Mouse (Mus musculus) C2C12 (cell line): Measurements from ENCODE around the gene Sh3gl1. TPM values are rescaled to one million over a fixed set of nuclear protein-coding genes. Genes with fewer than 3 reads are reported as not detected.

Source experiments
- H3K27me3 ChIP-seq: one replicate; pipeline ENCODE4 v1.6.1; 2011; ENCODE audit not compliant: control insufficient read depth, insufficient read depth, insufficient read length
- H3K36me3 ChIP-seq: one replicate; pipeline ENCODE4 v1.6.1; 2011; ENCODE audit not compliant: control insufficient read depth, insufficient read depth
- H3K4me3 ChIP-seq: one replicate; pipeline ENCODE4 v1.5.1; 2011; ENCODE audit warnings: mild to moderate bottlenecking, control low read depth; ENCODE audit not compliant: poor library complexity, insufficient read depth, severe bottlenecking
- H3K79me2 ChIP-seq: one replicate; pipeline ENCODE4 v1.6.1; 2011; ENCODE audit not compliant: control insufficient read depth, insufficient read depth
- H3K79me3 ChIP-seq: one replicate; pipeline ENCODE4 v1.6.1; 2011; ENCODE audit warnings: low read depth, control low read depth
- H3ac ChIP-seq: one replicate; pipeline ENCODE3; 2011; ENCODE audit warnings: low read depth; ENCODE audit not compliant: control insufficient read depth, insufficient read length
- CEBPB ChIP-seq: IDR thresholded peaks from one replicate; pipeline ENCODE4 v1.6.1; 2011; ENCODE audit warnings: low read depth, mild to moderate bottlenecking, control low read depth, moderate library complexity
- CTCF ChIP-seq: IDR thresholded peaks from one replicate; pipeline ENCODE4 v1.5.1; 2011; ENCODE audit not compliant: control insufficient read depth, insufficient read depth, insufficient read length
- FOSL1 ChIP-seq: IDR thresholded peaks from one replicate; pipeline ENCODE4 v1.8.0; 2011; ENCODE audit warnings: mild to moderate bottlenecking, low read length; ENCODE audit not compliant: poor library complexity, insufficient read depth, severe bottlenecking
- MAX ChIP-seq: IDR thresholded peaks from one replicate; pipeline ENCODE4 v1.6.1; 2011; ENCODE audit warnings: mild to moderate bottlenecking, control low read depth
- MYOD1 ChIP-seq: IDR thresholded peaks from one replicate; pipeline ENCODE4 v1.6.1; 2011; ENCODE audit warnings: low read depth; ENCODE audit not compliant: control insufficient read depth, insufficient read length
- MYOG ChIP-seq: IDR thresholded peaks from one replicate; pipeline ENCODE4 v1.6.1; 2011; ENCODE audit not compliant: control insufficient read depth, insufficient read length; ENCODE audit errors: extremely low read depth
- USF1 ChIP-seq: IDR thresholded peaks from one replicate; pipeline ENCODE4 v1.6.1; 2011; ENCODE audit warnings: low read depth, mild to moderate bottlenecking, control low read depth, moderate library complexity
- polyA plus RNA-seq: library from polyadenylated mRNA; unstranded; fragments of >200 nt; fragmentation: generic; extraction: Trizol; gene quantifications from one replicate; pipeline ENCODE4 v1.2.1, GENCODE M21; 2012; ENCODE audit warnings: missing spikeins

Sh3gl1 gene
- polyA plus RNA-seq, 1 experiment: 83.9 TPM

DNA sequence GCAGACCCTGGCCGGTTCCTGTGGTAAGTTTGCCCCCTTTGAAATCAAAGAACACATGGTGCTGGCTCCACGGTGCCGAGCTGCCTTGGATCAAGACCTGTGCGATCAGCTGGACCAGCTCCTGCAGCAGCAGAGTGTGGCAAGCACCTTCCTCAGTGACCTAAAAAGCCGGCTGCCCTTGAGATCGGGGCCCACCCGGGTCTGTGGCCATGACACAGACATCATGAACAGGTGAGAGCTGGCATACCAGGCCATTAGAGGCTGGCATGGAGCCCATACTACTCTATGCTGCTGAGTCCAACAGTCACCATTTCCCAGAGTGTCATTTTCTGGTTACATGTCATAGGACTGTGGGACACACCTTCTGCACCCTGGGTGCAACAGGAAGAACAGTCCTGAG is 25.6 kb upstream of the Sh3gl1 start:
- no peaks in the 10 kb centered on the region for H3K79me2 ChIP-seq
- TF ChIP-seq MYOG (no peak), MAX (no peak), USF1 (no peak), FOSL1 (no peak), CEBPB (no peak), MYOD1 (no peak), CTCF (no peak)
- H3K36me3 ChIP-seq: peaks cover 92% of the 10 kb centered on the region
- H3K79me3 ChIP-seq: no peaks in the 10 kb centered on the region
- H3K4me3 ChIP-seq: no peak overlapping the region
- no peak overlapping the region for H3ac ChIP-seq
- H3K27me3 ChIP-seq: no peaks in the 10 kb centered on the region

DNA sequence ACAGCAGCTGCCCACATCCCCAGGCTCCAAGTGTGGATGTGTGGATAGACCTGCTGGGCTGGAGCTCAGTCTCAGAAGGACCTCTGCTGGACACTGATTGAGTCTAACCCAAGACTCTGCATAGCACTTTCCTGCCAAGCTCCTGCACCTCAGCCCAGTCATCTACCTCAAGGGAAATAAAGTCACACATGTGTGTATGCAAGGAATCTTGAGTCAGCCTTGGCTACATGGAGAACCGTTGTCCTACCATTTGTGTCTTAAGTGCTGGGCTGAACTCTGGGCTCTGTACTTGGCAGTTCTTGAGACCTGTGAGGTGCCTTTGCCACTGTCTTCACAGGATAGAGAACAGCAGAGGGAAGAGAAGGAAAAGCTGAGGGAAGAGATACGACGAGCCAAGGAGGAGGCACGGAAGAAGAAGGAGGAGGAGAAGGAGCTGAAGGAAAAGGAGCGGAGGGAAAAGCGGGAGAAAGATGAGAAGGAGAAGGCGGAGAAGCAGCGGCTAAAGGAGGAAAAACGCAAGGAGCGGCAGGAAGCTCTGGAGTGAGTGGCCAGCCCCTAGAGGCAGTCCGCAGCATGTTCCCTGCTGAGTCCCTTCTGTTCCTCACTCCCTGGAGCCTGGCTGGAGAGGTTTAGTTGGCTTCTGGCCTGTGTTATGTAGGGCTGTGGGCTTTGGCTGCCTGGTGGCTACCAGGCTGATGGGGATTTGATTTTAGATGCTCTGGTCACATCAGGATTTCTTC is 21.1 kb upstream of the Sh3gl1 start:
- Histone ChIP-seq H3K27me3 (no peaks in the 10 kb centered on the region), H3K79me3 (peaks cover 25% of the 10 kb centered on the region), H3K36me3 (peaks cover 76% of the 10 kb centered on the region), H3K4me3 (no peak overlapping the region), H3K79me2 (peaks cover 33% of the 10 kb centered on the region), H3ac (no peak overlapping the region)
- TF ChIP-seq FOSL1: no peak
- no peak for TF ChIP-seq MYOD1
- TF ChIP-seq MAX: no peak
- TF ChIP-seq CTCF: no peak
- no peak for TF ChIP-seq CEBPB
- no peak for TF ChIP-seq USF1
- no peak for TF ChIP-seq MYOG

DNA sequence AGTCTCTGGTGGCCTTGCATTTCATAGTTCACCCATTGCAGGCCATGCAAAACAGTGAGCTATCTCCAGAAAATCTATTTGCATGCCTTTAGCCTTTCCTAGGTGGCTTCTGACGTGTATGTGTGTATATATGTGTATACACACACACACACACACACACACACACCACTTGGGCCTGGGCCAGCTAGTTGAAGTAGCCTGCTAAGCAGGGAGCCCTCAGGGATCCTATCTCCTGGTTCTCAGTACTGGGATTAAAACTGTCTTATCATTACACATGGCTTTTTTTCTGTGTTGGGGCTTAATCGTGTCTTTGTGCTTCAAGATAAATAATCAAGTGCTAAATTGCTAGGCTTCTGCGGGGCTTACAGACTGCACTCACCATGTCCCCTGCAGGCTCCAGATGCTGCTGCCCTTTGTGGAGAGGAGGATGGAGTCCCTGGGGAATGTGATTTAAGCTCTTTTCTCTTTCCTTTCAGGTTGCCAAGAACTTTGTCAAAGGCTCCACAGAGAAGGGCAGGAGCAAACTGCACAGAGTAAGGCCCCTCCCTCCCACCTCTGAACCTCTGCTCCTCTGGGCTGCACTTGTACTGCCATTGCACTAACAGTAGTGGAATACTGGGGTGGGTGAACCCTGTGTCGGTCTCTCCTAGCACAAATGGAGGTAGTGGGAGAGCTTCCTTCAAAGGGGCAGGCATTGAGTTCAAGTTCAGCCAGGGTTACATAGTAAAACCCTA is 19.7 kb upstream of the Sh3gl1 start:
- no peak overlapping the region for H3K4me3 ChIP-seq
- H3K79me3 ChIP-seq: peaks cover 37% of the 10 kb centered on the region
- H3K79me2 ChIP-seq: peaks cover 46% of the 10 kb centered on the region
- TF ChIP-seq CTCF (no peak), MYOG (no peak), CEBPB (no peak), USF1 (no peak), MAX (no peak), FOSL1 (no peak), MYOD1 (no peak)
- H3K27me3 ChIP-seq: no peaks in the 10 kb centered on the region
- no peak overlapping the region for H3ac ChIP-seq
- H3K36me3 ChIP-seq: peaks cover 76% of the 10 kb centered on the region

DNA sequence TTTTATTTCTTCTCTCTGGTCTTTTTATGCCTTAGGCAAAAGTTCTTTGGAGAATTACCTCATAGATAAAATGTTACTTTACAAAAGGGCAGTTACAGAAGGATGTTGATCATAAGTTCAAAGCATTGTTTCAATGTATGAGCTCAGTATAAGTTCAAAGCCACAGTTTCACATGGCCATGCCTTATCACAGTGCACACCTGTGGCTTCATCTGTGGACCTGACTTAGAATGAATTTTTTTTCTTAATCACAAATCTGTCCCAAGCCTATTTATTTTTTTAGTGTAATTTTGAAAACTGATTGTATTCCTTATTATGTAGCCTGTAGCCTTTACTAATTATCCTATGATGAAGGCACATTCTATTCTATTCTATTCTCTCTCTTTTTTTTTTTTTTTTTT is 18.5 kb upstream of the Sh3gl1 start:
- no peak overlapping the region for H3K4me3 ChIP-seq
- H3ac ChIP-seq: no peak overlapping the region
- H3K79me3 ChIP-seq: peaks cover 45% of the 10 kb centered on the region
- peaks cover 74% of the 10 kb centered on the region for H3K36me3 ChIP-seq
- H3K79me2 ChIP-seq: peaks cover 57% of the 10 kb centered on the region
- no peaks in the 10 kb centered on the region for H3K27me3 ChIP-seq
- TF ChIP-seq MYOD1 (no peak), MYOG (no peak), CEBPB (no peak), CTCF (no peak), MAX (no peak), USF1 (no peak), FOSL1 (no peak)

DNA sequence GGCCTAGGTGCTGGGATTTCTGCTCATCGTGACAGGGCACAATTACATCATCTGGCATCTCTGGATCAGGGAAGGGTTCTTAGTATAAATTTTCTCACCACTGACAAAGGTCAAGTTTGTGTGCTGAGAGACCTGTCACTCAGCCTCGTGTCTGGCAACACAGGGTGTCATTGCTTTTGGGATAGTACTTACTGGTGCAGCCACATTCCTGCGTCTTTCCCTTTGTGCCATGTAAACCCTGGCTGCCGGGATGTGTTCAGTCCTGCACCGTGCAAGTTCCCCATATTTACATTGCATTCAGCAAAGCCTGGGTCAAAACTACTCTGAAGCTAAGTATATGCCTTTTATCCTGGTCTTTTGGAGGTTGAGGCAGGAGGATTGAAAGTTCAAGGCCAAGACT is 14.9 kb upstream of the Sh3gl1 start:
- peaks cover 75% of the 10 kb centered on the region for H3K36me3 ChIP-seq
- no peaks in the 10 kb centered on the region for H3K27me3 ChIP-seq
- H3K4me3 ChIP-seq: no peak overlapping the region
- no peak overlapping the region for H3ac ChIP-seq
- H3K79me3 ChIP-seq: peaks cover 63% of the 10 kb centered on the region
- TF ChIP-seq MAX: no peak
- TF ChIP-seq CTCF: no peak
- no peak for TF ChIP-seq CEBPB
- no peak for TF ChIP-seq USF1
- TF ChIP-seq MYOD1: no peak
- no peak for TF ChIP-seq FOSL1
- no peak for TF ChIP-seq MYOG
- peaks cover 93% of the 10 kb centered on the region for H3K79me2 ChIP-seq

DNA sequence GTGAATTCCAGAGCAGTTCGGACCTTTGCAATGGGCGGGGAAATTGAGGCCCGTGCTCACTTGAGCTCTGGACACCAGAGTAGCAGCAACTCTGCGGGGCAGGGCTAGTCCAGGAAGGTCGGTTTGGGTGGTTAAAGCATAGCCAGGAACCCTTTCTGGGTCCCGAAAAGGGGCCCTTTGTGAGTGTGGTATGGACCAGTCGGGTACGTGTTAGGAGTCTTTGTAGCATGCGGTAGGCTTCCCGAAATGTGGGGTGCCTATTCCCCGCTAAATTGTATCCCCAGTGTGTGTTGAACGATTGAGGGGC is 4.4 kb upstream of the Sh3gl1 start:
- H3K4me3 ChIP-seq: peak overlapping the region; percentile 95
- no peaks in the 10 kb centered on the region for H3K27me3 ChIP-seq
- H3K79me3 ChIP-seq: peaks cover 53% of the 10 kb centered on the region
- peaks cover 62% of the 10 kb centered on the region for H3K79me2 ChIP-seq
- H3ac ChIP-seq: peak overlapping the region; percentile 66
- peaks cover 35% of the 10 kb centered on the region for H3K36me3 ChIP-seq
- TF ChIP-seq CEBPB (no peak), MYOG (no peak), CTCF (no peak), MYOD1 (no peak), MAX (no peak)
